Mouse (Mus musculus) kidney, adult 8-10 months (tissue): ENCODE results near the gene Tprn.
A peak's percentile ranks its signal among the peaks of the same experiment; 100 is the strongest.

Experiments
- DNase-seq, 2 experiments: peaks; one replicate each; pipeline ENCODE4 v3.0.0; 2022

The Tprn gene

DNA sequence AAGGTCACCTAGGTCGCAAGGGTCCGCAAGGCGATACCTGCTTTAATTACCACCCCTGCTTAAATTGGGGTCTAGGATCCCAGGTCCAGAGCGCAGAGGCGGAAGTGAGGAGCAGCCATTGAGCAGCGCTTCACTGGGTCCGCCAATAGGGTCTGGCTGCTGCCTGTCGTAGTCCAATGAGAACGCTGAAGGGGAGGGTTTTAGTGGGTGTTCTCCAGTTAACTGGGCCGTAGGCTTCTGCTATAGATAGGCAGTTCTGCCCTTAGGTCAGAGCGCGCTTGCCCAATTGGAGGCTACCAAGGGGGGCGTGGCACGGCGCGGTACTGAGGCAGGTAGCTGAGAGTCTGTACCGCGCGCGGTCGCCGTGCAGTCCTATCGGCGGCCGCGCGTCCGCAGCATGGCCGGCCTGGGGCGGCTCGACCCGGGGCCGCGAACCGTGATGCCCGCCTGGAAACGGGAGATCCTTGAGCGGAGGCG, at the start of gene Tprn:
Gene Tprn, plus strand, starts transcription at position 328 of the 477 bp plus-strand sequence.
- peak; percentile 97 to 98 for DNase-seq

DNA sequence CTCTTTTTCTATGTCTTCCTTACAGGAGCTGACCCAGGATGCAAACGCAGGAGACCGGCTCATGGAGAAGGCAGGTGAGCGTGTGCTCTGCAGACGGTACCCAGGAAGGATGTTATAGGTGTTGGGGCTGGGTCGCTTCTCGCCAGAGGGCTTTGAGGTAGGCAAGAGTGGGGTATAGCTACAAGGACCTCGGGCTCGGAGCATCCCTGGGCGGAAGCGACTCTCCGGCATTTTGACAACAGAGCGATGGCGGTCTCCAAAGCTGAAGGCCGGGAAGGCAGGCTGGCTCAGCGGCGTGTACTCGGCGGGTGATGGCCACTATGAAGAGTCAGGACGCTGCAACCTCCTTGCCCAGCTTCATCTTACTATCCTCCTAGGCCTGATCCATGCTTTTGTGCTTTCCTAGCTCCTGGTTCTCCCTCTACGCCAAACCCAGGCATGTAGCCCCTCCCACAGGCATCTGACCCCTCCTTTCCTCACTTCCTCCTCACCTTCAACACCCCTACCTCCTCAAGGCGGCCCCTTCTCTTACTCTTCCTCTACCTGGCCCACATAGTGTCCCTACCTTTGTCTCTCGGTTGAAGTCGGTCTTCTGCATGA, 49.1 kb upstream of the Tprn start:
- no peak for DNase-seq

DNA sequence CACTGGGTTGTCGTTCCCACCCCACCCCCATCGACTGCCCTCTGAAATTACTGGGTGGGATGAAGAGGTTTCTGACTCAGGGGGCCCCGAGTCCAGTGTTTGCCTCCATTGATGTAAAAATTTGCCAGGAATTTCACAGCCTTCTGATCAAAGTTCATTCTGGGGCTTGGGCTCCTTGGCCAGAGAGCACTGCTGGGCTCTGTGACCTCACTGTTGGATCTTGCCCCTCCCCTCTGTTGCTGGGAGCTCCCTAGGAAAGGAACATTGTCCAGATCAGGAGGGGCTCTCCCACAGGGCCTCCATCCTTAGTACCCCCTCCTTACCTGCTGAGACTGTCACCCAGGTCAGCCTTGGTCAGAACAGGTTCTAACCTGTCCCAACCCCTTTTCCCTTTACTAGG, 48.0 kb upstream of the Tprn start, which contains the start of gene Stpg3:
Gene Stpg3, minus strand, starts transcription at position 194 of the 400 bp plus-strand sequence.
- peak; percentile 56 to 68 for DNase-seq

DNA sequence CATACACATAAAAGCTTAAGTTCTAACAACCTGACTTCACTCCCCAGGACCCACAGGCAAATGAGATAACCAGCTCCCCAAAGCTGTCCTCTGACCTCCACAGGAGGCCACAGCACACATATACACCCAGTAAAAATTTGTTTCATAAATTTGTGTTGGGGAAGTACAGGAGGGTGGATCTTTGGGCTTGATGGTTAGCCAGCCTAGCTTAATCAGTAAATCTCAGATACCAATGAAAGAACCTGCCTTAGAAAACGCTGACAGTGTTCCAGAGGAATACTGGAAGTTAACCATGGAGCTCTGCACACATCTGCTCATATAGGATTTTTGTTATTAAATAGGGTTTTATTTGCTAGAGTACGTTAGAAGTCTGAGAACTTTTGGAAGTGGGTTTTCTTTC, 44.8 kb upstream of the Tprn start:
- no peak for DNase-seq

DNA sequence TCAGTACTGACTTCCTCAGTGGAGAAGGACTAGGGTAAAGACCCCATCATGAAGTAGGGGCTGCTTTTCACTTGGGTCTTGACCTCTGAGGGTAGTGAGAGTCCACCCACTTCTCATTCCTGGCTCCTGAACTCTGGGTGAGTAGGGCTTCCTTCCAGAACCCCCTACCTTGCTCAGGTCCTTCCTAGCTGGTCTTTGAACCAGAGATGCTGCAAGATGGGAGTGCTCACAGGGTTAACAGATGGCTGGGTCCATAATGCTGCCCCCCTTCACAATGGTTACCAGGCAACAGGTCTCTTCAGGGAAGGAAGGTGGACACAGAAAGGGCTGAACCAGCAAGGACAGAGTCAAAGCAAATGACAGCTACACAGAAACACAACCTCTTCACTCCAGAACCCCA, 44.0 kb upstream of the Tprn start, which contains the start of gene Fam166a:
Gene Fam166a, plus strand, starts transcription at position 301 of the 400 bp plus-strand sequence.
- DNase-seq = no peak

DNA sequence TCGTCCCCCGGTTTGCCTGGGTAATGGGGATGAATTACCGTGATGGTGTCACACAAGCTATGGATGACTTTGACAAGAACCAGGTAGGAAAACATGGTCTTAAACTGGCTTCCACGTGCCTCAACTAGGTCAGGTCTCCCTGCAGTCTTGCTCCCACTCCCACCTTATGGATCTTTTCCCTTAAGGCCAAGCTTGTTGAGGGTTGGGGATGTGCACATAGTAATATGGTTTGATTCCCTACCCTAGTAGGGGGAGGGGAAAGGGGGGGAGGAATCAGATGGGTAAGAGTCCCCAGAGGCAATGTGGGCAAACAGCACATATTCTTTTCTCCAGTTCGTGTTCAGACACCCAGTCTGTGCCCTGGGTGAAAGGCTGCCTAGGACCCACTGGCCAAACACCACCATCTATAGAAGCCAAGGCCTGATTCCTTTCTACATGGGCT, 41.1 kb upstream of the Tprn start:
- no peak for DNase-seq

DNA sequence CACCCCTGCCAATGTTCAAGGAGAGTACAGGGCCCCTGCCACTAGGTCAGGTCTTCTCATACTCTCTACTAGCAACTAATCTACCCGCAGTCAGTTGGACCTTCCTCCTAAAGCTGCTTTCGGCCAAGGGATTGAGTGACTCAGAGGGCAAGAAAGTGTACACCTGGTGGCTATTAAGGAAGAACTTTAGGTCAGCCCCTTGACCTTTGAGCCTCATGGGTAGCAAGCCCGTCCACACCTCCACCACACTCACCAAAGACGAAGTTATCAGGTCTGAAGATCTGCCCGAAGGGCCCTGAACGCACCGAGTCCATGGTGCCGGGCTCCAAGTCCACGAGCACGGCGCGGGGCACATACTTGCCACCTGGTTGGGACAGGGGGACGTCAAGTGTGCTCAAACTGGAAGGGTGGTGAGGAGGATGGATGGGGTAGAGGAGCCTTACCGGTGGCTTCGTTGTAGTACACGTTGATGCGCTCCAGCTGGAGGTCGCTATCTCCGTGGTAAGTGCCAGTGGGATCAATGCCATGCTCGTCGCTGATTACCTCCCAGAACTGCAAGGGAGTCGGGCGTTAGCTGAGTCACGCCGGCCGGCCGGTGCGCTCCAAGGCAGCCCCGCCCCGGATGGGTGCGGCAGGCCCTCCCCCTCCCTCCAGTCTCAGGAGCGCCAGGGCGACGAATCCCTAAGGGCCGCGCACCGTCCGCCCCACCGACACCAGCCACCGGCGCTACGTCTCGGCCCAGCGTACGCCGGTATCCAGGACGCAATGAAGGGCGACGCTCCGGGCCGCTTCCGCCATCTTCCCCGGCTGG, 38.5 kb upstream of the Tprn start:
- peak; percentile 79 to 84 for DNase-seq

DNA sequence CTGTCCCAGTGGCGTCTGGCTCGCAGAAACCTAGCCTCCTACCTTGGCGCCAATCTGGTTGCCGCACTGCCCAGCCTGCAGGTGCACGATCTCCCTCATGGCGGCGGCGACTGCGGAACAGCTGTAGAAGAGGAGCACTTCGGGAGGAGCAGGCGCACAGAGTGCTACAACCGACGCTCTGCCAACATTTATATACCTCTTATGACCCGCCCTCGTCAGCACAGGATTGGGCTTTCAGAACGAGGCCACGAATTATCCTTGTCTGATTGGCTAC, 38.0 kb upstream of the Tprn start, which contains the start of gene Tubb4b:
Gene Tubb4b, minus strand, starts transcription at position 211 of the 274 bp plus-strand sequence.
- no peak for DNase-seq

DNA sequence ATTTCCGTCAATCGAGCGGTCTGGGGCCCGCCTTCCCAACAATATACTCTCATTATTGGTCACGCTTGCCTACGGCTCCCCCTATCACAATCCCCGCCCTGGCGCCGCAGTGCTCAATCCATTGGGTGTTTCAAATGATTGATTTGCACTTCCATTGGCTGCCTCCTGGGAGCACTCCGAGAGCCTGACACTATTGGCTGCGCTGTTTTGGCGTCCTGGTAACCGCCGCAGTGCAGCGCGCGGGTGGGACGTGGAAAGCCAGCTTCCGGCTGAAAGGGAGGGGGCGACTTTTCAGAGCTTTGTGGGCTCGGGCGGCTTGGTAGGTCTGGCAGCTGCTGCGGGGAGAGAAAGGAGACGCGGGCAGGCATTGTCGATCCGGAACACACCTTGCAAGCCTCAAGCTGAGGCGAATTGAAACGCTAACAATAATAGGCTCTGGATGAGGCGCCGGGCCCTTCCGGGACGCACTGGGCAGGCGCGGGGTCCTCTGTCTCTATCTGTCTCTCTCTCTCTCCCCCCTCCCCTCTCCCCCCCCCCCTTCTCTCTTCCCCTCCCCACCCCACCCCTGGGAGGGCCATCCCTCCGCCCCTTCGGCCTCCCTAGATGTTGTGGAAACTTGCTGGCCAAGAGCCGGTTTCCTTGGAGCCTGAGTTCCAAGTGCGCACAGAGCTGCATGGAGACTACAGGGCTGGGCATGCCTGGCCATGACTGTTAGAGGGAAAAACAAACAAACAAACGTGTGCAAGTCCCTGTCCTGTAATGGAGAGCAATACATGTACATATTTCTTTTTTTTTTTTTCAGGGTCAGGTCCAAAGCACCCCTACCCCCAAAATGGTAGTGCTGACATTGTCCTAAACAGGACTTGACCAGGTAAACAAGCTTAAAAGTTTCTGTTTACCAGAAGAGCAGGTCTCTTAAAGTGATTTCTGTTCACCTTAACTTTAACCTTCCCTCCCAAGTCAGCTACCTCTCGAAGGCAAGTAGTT, 37.4 kb upstream of the Tprn start:
- DNase-seq = peak; percentile 99 to 100

DNA sequence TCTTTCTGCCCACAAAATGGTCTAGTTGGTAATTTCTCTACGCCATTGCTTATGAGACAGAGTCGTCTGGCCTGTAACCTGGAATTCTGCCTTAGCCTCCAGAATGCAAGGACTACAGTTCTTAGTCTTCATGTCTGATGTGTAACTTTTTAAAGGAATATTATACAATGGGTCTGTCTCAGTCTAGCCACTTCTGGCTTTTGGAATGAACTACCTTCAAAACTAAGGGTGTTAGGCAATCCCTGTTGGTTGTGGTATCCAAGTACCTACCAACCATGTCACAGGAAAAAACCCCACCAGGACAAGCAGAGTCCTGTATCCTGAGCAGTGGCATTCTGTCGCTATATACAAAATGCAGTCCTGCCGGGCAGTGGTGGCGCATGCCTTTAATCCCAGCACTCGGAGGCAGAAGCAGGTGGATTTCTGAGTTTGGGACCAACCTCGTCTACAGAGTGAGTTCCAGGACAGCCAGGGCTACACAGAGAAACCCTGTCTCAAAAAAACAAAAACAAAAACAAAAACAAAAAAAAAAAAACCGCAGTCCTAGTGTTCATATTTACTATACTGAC, 36.5 kb upstream of the Tprn start:
- DNase-seq = no peak

DNA sequence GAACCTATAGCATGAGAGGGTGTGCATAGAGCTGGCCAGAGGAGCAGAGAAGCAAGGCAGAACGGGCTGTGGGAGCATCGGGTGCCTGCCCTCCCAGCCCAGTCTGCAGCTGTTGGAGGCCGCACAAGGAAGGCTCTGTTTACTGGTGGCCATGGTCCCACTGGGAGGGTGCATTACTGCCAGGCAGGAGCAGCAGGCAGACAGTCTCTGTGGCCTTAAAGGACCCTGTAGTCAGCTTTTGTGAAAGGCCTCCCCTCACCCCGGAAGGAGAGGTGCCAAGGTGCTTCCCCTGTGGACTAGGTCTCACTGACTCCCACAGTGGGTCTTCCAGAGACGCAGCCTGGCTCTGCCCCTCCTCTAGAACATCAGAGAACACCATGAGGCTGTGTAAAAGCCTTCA, 35.6 kb upstream of the Tprn start:
- no peak for DNase-seq

DNA sequence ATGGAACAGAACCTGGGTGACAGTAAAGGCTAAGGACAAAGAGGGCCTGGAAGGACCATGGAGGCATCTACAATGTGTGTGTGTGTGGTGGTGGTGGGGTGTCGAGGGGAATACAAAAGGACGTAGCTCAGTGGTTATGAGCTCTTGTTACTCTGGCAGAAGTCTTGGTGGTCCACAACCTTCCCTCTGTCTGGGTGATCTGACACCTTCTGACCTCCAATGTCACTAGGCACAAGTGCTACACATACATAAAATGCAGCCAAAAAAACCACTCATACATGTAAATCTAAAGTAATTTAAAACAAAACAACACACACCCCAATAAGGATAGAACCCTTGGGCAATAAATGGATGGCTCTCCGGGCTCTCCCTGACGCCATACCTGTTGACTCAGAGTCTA, 35.0 kb upstream of the Tprn start:
- no peak for DNase-seq

DNA sequence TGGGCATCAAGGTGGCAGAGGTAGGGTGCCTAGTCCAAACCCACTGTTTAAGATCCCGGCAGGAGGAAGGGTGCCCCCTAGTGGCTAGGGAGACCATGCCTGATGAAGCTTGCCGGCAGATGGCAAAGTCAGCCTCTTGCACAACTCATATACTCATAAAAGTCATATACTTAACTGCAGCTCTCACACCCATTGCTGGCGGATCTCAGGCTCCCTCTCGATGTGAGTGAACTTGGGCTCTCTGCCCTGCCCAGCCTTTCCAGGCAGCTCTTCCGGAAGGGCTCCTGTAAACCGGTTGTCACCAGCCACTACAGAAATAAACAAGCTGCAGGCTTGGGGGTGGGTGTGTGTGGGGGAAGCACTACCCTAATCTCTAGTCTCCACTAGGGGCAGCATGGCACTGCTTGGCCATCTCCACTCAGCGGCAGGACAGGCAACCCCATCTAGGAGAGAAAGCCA, 34.0 kb upstream of the Tprn start:
- peak; percentile 91 to 94 for DNase-seq

DNA sequence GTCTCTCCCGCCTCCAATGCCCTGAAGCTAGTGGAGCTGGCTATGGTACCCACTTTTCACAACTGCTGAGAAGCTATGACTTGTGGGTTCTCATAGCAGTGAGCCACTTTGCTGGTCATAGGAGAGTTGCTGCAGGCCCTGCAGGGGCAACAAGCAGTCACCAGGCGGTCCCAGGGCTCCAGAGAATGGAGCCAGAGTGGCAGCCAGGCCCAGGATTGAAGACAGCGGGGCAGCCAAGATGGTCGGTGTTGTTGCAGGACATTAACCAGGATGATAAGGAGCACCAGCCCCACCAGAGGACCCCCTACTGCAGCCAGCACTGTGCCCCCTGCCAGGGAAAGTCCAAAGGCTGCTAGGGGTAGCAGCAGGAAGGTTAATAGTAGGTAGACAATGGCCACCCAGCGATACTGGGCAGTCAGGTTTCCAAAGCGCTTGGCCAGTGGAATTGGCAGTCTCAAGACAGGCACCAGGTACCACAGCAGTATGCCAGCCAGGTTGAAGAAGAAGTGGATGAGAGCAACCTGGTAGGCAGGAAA, 33.4 kb upstream of the Tprn start:
- no peak for DNase-seq

DNA sequence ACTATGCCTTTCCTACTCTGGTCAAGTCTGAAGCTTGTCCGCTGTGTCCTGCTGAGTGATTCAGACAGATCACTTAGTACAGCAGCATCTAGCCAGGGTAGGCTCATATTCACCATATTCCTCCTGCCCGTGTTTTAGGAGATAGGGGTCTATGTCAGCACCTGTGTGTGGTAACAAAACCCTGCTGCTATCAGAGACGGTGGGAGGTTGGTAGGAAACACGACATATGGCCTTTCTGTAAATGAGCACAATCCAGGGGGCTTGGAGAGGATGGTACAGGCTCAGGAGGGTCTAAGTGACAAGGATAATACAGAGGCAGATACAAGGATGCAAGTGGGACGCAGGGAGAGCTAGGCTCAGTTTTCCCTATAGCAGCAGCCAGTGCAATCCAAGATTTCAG, 32.8 kb upstream of the Tprn start:
- no peak for DNase-seq

DNA sequence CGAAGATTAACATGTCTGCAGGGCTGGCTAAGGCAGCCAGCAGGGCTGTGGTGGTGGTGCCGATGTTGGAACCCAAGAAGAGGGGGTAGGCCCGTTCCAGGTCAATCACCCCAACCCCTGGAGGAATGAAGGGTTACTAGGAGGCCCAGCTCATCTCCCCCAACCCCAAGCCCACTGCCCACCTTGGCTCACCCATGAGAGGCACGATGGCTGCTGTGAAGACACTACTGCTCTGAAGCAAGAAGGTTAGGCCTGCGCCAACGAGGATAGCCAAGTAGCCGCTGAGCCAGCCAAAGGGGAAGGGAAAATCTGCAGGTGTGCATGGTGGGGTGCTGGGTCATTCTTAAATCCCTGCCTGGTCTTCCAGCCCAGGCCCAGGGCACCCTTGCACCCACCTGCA, 31.8 kb upstream of the Tprn start:
- DNase-seq = no peak

DNA sequence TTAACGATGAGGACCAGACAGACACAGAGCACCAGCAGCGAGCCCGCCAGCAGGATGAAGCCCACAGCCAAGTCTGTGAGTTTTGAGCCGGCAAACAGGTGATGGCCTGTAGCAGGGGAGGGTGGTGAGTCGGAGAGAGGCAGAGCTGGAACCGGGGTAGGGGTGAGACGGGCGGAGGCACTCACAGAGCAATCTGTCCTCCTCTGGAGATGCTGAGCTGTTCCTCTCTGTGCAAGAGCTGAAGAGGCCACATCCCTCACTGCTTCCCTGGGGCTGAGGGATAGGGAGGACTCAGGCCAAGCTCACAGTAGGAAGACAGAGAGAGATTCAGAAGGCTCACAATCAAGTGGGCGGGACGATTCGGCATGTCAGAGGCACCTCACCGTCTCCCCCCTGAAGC, 31.4 kb upstream of the Tprn start:
- DNase-seq = no peak

DNA sequence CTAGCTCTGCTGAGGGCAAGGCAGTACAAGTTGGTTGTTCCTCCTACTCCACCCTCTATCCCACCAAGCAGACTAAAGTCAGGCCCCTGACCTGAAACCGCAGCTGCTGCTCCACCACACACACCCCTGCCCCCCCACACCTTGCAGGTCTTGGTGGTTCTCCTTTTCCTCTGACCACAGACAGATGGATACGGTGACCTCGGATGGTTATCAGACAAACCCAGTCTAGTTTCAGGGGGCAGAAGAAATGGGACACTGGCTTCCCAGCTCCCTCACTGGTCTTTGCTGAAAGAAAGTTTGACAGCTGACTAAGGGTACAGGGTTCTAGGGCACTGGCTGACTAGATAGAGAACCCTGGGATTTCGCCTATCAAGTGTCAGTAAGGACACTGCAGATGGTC, 29.0 kb upstream of the Tprn start:
- DNase-seq = no peak

DNA sequence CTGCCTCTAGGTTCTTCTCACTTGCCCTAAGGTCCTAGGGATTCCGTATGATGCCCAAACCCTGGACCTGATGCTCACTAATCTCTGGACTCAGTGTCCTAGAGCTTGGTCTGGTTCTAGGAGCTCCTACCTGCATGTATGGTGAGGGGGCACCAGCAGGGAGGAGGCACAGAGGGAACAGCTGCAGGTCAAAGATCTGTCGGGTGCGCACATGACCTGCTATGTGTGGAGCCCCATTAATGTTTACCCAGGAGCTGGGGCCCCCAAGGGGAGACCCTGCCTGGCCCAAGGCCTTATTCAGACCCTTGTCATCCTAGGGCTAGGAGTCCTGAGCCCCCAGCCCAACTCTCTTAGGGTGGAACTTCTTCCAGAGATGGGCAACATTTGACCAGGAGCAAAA, 28.4 kb upstream of the Tprn start, which contains the start of gene Slc34a3:
Gene Slc34a3, minus strand, starts transcription at position 315 of the 400 bp plus-strand sequence.
- DNase-seq = peak; percentile 62 to 63

DNA sequence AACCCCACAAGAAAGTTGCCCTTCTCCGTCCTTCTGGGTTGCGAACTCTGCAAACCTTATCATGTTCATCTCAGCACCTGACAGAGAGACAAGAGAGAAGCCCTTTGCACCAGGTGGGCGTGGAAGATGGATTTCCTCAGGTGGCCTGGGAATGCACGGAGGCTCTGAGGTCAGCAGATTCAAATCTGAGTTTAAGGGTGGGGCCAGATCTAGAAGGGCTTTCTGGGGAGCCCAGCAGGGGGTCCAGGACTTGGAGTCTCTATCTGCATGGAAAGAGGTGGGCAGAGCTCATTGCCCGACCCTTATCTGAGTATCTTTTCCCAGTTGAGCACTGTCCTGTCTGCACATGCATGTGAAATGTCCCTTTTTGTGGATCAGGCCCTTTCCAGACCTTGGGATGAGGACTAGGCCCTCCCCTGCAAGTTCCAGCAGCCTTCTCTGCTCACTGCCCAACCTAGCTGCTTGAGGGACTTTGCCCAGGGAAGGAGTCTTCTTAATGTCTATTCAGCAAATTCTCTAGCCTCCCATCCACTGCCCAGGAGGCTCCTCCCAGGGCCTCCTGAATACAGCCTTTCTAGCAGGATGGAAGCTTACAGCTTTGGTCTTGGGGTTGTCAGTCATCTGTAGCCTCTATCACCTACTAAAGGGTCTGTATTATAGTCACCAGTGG, 27.7 kb upstream of the Tprn start:
- peak; percentile 63 to 81 for DNase-seq

DNA sequence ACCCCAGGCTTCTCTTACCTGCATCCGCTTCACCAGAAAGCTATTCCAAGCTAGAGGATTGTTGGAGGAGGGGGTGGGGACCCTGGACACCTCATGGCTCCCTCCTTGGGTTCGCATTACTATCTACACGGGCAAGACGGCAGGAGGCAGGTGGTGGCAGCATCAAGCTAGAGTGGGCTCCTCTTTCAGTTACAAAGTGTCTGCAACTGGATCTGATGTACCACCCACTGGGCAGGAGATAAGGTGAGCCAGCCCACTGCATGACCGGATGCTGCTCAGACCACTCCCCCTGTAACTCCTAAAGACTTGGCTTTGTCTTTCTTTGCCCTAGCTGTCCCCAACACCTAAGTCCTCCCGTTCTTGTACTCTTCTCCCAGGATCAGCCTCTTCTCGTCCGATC, 25.8 kb upstream of the Tprn start, which contains the start of gene Rnf224:
Gene Rnf224, minus strand, starts transcription at position 174 of the 400 bp plus-strand sequence.
- no peak for DNase-seq

DNA sequence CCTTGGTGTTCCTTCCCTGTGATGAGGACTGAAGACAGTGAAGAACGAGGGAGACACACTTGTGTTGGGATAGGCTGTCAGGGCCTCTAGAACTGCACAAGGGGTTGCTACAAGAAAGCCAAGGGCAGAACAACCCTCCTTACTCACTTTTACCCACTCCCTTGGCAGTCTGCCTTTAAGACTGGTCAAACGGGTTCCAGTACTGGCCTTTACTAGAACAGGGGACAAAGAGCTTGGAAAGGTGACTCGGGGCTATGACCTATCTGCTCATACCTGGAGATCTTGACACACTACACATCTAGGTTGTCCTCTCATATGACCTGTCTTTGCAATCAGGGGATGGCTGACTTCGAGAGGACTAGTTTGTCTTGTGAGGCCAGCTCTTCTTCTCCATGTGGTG, 24.9 kb upstream of the Tprn start:
- DNase-seq = peak; percentile 57 to 80
